Mouse (Mus musculus): ENCODE measurements around the gene Panx1. TPM values are rescaled to one million over a fixed set of nuclear protein-coding genes. Genes with fewer than 3 reads are reported as not detected.

Panx1 gene
- total and polyA plus RNA-seq, 3 experiments, result 10.6 to 20.3 TPM; not detected in 1

DNA sequence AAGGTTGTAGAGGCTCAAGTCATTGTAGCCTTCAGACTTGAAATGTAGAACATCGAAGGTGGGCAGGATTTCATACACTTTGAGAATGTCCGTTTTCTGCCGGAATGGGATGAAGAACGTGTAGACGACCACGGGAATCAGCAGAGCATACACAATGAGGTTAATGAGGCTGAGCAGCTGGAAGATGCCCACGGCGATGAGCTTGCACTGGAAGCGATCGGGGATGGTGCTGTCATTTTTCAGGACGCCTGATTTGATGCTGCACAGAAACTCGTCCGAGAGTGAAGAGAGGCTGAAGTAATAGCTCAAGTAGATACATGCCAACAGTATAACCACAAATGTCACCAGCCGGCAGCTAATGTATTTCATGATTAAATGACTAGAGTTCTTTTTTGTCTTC is 37.7 kb downstream of the Panx1 start:
- Histone ChIP-seq H3K9ac (ENCODE audit: control insufficient read depth, low read depth, low read length, poor library complexity, severe bottlenecking) (no peak overlapping the region), H3K79me2 (ENCODE audit: control insufficient read depth, insufficient read depth, low read length, poor library complexity) (no peaks in the 10 kb centered on the region), H3K27me3 (ENCODE audit: control insufficient read depth in 1 of 2, insufficient read depth in 2 of 2, low read length in 2 of 2) (peaks cover 11 to 31% of the 10 kb centered on the region in 2 experiments), H3K4me3 (ENCODE audit: control insufficient read depth in 1 of 2, insufficient read depth in 1 of 2, low read depth in 2 of 2, low read length in 2 of 2) (no peak overlapping the region), H3K36me3 (ENCODE audit: control insufficient read depth in 1 of 2, insufficient read depth in 2 of 2, low read length in 2 of 2) (no peaks in the 10 kb centered on the region), H3K4me1 (ENCODE audit: control insufficient read depth in 1 of 2, insufficient read depth in 2 of 2, low read length in 2 of 2) (no peaks in the 10 kb centered on the region), H3K27ac (ENCODE audit: control insufficient read depth, low read depth, low read length) (no peak overlapping the region), H3K9me3 (replicated peaks; ENCODE audit: insufficient read depth, low read length) (no peaks in the 10 kb centered on the region)
- no peak for DNase-seq (ENCODE audit: low read depth, low spot score)
- TF ChIP-seq RAD21 (IDR thresholded peaks at IDR 0.05; ENCODE audit: low read depth, low read length) (no peak), POLR2AphosphoS2 (IDR thresholded peaks at IDR 0.05; ENCODE audit: low read length) (no peak), ELF1 (IDR thresholded peaks at IDR 0.05; ENCODE audit: low read depth, low read length) (no peak), KAT2A (conservative IDR thresholded peaks at IDR 0.05; ENCODE audit: low read depth, low read length) (no peak), EP300 (IDR thresholded peaks at IDR 0.05; ENCODE audit: low read depth in 1 of 2, low read length in 2 of 2) (no peak), CHD2 (IDR thresholded peaks at IDR 0.05; ENCODE audit: low read length) (no peak), TBP (IDR thresholded peaks at IDR 0.05; ENCODE audit: low read depth, low read length) (no peak), SIN3A (IDR thresholded peaks at IDR 0.05; ENCODE audit: low read length) (no peak), MAZ (IDR thresholded peaks at IDR 0.05; ENCODE audit: low read depth, low read length) (no peak)

DNA sequence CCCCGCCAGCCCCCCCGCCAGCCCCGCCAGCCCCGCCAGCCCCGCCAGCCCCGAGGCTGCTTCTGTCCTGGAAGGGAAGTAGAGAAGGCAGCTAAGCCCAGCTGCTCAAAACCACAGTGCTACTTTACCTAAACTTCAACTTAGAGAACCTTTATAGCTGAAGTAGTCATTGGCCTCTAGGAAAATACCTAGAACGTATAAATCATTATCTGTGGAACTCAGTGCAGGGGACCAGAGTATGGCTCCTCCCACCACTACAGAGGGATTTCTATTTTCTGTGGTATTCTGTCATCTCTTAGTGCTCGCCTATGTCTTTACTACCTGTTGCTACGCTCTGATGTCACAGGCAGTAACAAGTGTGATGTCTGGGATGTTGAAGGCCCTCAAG is 41.0 kb downstream of the Panx1 start:
- Histone ChIP-seq H3K36me3 (ENCODE audit: control insufficient read depth in 1 of 2, insufficient read depth in 2 of 2, low read length in 2 of 2) (no peaks in the 10 kb centered on the region), H3K4me1 (ENCODE audit: control insufficient read depth in 1 of 2, insufficient read depth in 2 of 2, low read length in 2 of 2) (no peaks in the 10 kb centered on the region), H3K27me3 (ENCODE audit: control insufficient read depth in 1 of 2, insufficient read depth in 2 of 2, low read length in 2 of 2) (peaks cover 20 to 36% of the 10 kb centered on the region in 2 experiments), H3K27ac (ENCODE audit: control insufficient read depth, low read depth, low read length) (no peak overlapping the region), H3K9ac (ENCODE audit: control insufficient read depth, low read depth, low read length, poor library complexity, severe bottlenecking) (no peak overlapping the region), H3K4me3 (ENCODE audit: control insufficient read depth in 1 of 2, insufficient read depth in 1 of 2, low read depth in 2 of 2, low read length in 2 of 2) (no peak overlapping the region), H3K9me3 (replicated peaks; ENCODE audit: insufficient read depth, low read length) (no peaks in the 10 kb centered on the region), H3K79me2 (ENCODE audit: control insufficient read depth, insufficient read depth, low read length, poor library complexity) (no peaks in the 10 kb centered on the region)
- DNase-seq (ENCODE audit: low read depth, low spot score), result no peak
- TF ChIP-seq HCFC1 (IDR thresholded peaks at IDR 0.05; ENCODE audit: low read depth, low read length), result no peak
- no peak for TF ChIP-seq SIN3A (IDR thresholded peaks at IDR 0.05; ENCODE audit: low read length)
- no peak for TF ChIP-seq SMC3 (IDR thresholded peaks at IDR 0.05; ENCODE audit: low read depth, low read length)
- TF ChIP-seq TBP (IDR thresholded peaks at IDR 0.05; ENCODE audit: low read depth, low read length), result no peak
- no peak for TF ChIP-seq NELFE (IDR thresholded peaks at IDR 0.05; ENCODE audit: low read depth, low read length)
- TF ChIP-seq USF1 (IDR thresholded peaks at IDR 0.05; ENCODE audit: low read depth, low read length), result no peak
- no peak for TF ChIP-seq MYC (IDR thresholded peaks at IDR 0.05; ENCODE audit: low read depth, low read length)
- no peak for TF ChIP-seq POLR2AphosphoS5 (IDR thresholded peaks at IDR 0.05; ENCODE audit: borderline replicate concordance, low read depth, low read length)
- no peak for TF ChIP-seq GATA1 (IDR thresholded peaks at IDR 0.05; ENCODE audit: low read depth, low read length)
- TF ChIP-seq CTCF (IDR thresholded peaks at IDR 0.05 in 2 of 3, conservative IDR thresholded peaks at IDR 0.05 in 1 of 3; ENCODE audit: control insufficient read depth in 1 of 3, insufficient read depth in 1 of 3, low read depth in 2 of 3, low read length in 3 of 3, poor library complexity in 1 of 3, severe bottlenecking in 1 of 3), result no peak
- no peak for TF ChIP-seq JUND (IDR thresholded peaks at IDR 0.05; ENCODE audit: low read depth, low read length)
- no peak for TF ChIP-seq CHD2 (IDR thresholded peaks at IDR 0.05; ENCODE audit: low read length)
- no peak for TF ChIP-seq BHLHE40 (IDR thresholded peaks at IDR 0.05; ENCODE audit: borderline replicate concordance, low read depth, low read length)
- TF ChIP-seq RCOR1 (IDR thresholded peaks at IDR 0.05; ENCODE audit: low read depth, low read length), result no peak
- no peak for TF ChIP-seq E2F4 (IDR thresholded peaks at IDR 0.05; ENCODE audit: borderline replicate concordance, low read depth, low read length)
- no peak for TF ChIP-seq ETS1 (IDR thresholded peaks at IDR 0.05; ENCODE audit: low read depth, low read length)
- TF ChIP-seq TAL1 (IDR thresholded peaks at IDR 0.05; ENCODE audit: low read length), result no peak
- no peak for TF ChIP-seq ELF1 (IDR thresholded peaks at IDR 0.05; ENCODE audit: low read depth, low read length)
- TF ChIP-seq NRF1 (IDR thresholded peaks at IDR 0.05; ENCODE audit: insufficient read depth, low read depth, low read length, poor library complexity, severe bottlenecking), result no peak
